Mouse (Mus musculus) embryonic facial prominence, embryonic 11.5 days (tissue): ENCODE data around the gene Spaca3. TPM values are rescaled to one million over a fixed set of nuclear protein-coding genes. Genes with fewer than 3 reads are reported as not detected.

Experiments
- ATAC-seq: fragments of 200-750 bp; cut with Nextera tagmentation; replicated peaks from 2 replicates; pipeline ENCODE4 v1.8.0; 2017; ENCODE audit warnings: low read depth; ENCODE audit not compliant: insufficient number of reproducible peaks, low FRiP score, low TSS enrichment
- DNase-seq: peaks from one replicate; pipeline ENCODE4 v3.0.0-alpha.2; 2015; ENCODE audit warnings: low spot score
- H3K27ac ChIP-seq: fragments of 300-500 bp; sonication (generic); replicated peaks from 2 replicates; pipeline ENCODE4 v1.5.1; 2014; ENCODE audit warnings: mild to moderate bottlenecking, low read depth, low read length, control low read depth
- H3K27me3 ChIP-seq: fragments of 300-500 bp; sonication (generic); 2 replicates; pipeline ENCODE4 v1.6.1; 2014; ENCODE audit warnings: mild to moderate bottlenecking, low read length, moderate library complexity, mixed read lengths; ENCODE audit not compliant: control insufficient read depth, insufficient read depth
- H3K36me3 ChIP-seq: fragments of 300-500 bp; sonication (generic); replicated peaks from 2 replicates; pipeline ENCODE4 v1.6.1; 2014; ENCODE audit warnings: low read depth, mild to moderate bottlenecking, low read length, moderate library complexity, mixed read lengths; ENCODE audit not compliant: control insufficient read depth, insufficient read depth
- H3K4me1 ChIP-seq: fragments of 300-500 bp; sonication (generic); 2 replicates; pipeline ENCODE4 v1.6.1; 2014; ENCODE audit warnings: low read length, mixed read lengths; ENCODE audit not compliant: control insufficient read depth, insufficient read depth
- H3K4me2 ChIP-seq: fragments of 300-500 bp; sonication (generic); 2 replicates; pipeline ENCODE4 v1.6.1; 2014; ENCODE audit warnings: low read depth, mild to moderate bottlenecking, control low read depth, low read length, moderate library complexity
- H3K4me3 ChIP-seq: fragments of 300-500 bp; sonication (generic); 2 replicates; pipeline ENCODE4 v1.5.1; 2014; ENCODE audit warnings: low read depth, low read length, control low read depth
- H3K9ac ChIP-seq: fragments of 300-500 bp; sonication (generic); replicated peaks from 2 replicates; pipeline ENCODE4 v1.6.1; 2014; ENCODE audit warnings: mild to moderate bottlenecking, control low read depth, low read length
- H3K9me3 ChIP-seq: fragments of 300-500 bp; sonication (generic); replicated peaks from 2 replicates; pipeline ENCODE4 v1.6.1; 2016; ENCODE audit warnings: mild to moderate bottlenecking, low read length, inconsistent platforms, mixed read lengths; ENCODE audit not compliant: control insufficient read depth
- WGBS: fragments of 180-500 bp; shearing (Covaris S2); extraction: QIAGEN DNeasy Blood & Tissue Kit; methylation state at CpG from one replicate; pipeline ENCODE4 v1.1.7; 2014; 5-methylcytosine and 5-hydroxymethylcytosine counted together
- polyA plus RNA-seq: library from polyadenylated mRNA; unstranded; fragments of >200 nt; fragmentation: Nextera tagmentation; extraction: Ambion mirVana; gene quantifications from 2 replicates; pipeline ENCODE4 v1.2.1, GENCODE M21; 2014

Spaca3 gene
- polyA plus RNA-seq, 1 experiment from 2014 or later, result not detected

- Histone ChIP-seq H3K4me1 (no peaks in the 10 kb centered on the region), H3K4me3 (no peak overlapping the region), H3K9ac (no peak overlapping the region), H3K27ac (no peak overlapping the region), H3K36me3 (no peaks in the 10 kb centered on the region), H3K4me2 (no peak overlapping the region), H3K27me3 (no peaks in the 10 kb centered on the region), H3K9me3 (no peaks in the 10 kb centered on the region)
- ATAC-seq (no peak), DNase-seq (no peak)
- WGBS, result 94% methylated on average over 6 of the region's 6 CpGs
These were observed 49.7 kb downstream of the Spaca3 start for GRCm38 (mm10) chr11:80907820-80908219.

- ATAC-seq, result no peak
These were observed 54.6 kb downstream of the Spaca3 start for GRCm38 (mm10) chr11:80912721-80913120.

GRCm38 (mm10) chr11:80913408-80914024 is 55.4 kb downstream of the Spaca3 start:
- DNase-seq (no peak), ATAC-seq (no peak)
- no peaks in the 10 kb centered on the region for H3K36me3 ChIP-seq
- H3K4me2 ChIP-seq, result no peak overlapping the region
- H3K4me3 ChIP-seq, result no peak overlapping the region
- H3K4me1 ChIP-seq, result no peaks in the 10 kb centered on the region
- 51% methylated on average over 4 of the region's 4 CpGs for WGBS
- no peaks in the 10 kb centered on the region for H3K9me3 ChIP-seq
- no peaks in the 10 kb centered on the region for H3K27me3 ChIP-seq
- no peak overlapping the region for H3K27ac ChIP-seq
- H3K9ac ChIP-seq, result no peak overlapping the region

More at GRCm38 (mm10) chr11:80912721-80913120, 54.6 kb downstream of the Spaca3 start:
- WGBS, result 76% methylated on average over 5 of the region's 5 CpGs
- no peak for DNase-seq
- H3K27me3 ChIP-seq, result no peaks in the 10 kb centered on the region
- H3K9me3 ChIP-seq, result no peaks in the 10 kb centered on the region
- H3K4me2 ChIP-seq, result no peak overlapping the region
- no peaks in the 10 kb centered on the region for H3K4me1 ChIP-seq
- no peak overlapping the region for H3K4me3 ChIP-seq
- no peak overlapping the region for H3K9ac ChIP-seq
- H3K27ac ChIP-seq, result no peak overlapping the region
- no peaks in the 10 kb centered on the region for H3K36me3 ChIP-seq

Other genes with a start within 250 kb of the Spaca3 start
- gene Myo1d, start 78.3 kb upstream of the Spaca3 start, polyA plus RNA-seq, result 5.7 and 6.4 TPM in 2 replicates
- 129 and 146 TPM in 2 replicates for gene Tmem98, start 48.2 kb upstream of the Spaca3 start, polyA plus RNA-seq